Mouse (Mus musculus) left cerebral cortex, postnatal 14 days (tissue): ENCODE measurements around the gene Srsf3. TPM values are rescaled to one million over a fixed set of nuclear protein-coding genes. Genes with fewer than 3 reads are reported as not detected.

Experiments
- DNase-seq, 2 experiments: peaks; one replicate each; pipeline ENCODE4 v3.0.0; 2021 to 2022; ENCODE audit warnings: low spot score in 2 of 2, mixed read lengths in 1 of 2
- intact Hi-C: fragments of 180-260 bp; cut with DNase I; formaldehyde crosslinking; loops from one replicate; pipeline ENCODE4 v1.15.1; 2025
- total RNA-seq, 2 experiments: library from RNA; stranded (reverse); gene quantifications; 2 replicates each; pipeline ENCODE4 v1.2.3; 2021

The Srsf3 gene
- total RNA-seq, 2 experiments from 2014 or later = 125 to 127 TPM

DNA sequence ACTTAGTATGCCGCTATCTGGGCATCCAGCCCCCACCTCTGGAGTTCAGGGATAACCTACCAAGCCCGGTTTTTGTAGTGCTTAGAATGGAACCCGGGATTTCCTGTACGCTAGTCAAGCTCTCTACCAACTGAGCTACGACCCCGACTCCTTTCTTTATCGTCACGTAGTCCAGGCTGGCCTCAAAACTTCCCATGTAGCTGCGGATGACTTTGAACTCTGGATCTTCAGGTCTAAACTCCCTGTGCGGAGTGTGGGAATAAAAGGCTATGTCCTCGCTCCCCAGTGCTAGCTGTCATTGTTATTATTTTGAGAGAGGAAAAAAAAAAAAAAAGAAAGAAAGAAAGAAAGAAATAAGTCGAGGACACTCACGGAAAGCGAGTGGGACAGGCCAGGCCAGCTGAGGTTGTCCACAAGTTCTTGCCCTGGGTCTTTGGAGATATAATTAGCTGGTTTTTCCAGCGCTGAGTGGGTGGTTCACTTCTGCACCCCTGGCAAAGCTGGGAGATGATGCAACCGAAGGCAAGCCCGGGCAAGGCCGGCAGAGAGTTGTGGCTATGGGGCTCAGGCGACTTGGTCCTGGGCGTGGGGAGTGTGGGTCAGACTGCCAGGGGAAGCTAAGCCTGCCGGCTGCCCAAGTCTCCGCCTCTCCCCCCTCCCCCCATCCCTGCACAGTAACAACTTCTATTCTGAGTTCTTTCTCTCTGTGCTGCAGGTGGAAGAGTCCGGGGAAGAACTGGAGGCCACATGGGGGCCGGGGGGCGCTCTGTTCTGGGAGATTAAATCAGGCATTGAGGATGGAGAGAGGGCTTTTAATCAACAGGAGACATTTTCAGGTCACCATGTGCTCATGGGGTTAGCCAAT, 46.3 kb downstream of the Srsf3 start:
- intact Hi-C loops = no loop called here
- DNase-seq = peak; percentile 35 to 51

DNA sequence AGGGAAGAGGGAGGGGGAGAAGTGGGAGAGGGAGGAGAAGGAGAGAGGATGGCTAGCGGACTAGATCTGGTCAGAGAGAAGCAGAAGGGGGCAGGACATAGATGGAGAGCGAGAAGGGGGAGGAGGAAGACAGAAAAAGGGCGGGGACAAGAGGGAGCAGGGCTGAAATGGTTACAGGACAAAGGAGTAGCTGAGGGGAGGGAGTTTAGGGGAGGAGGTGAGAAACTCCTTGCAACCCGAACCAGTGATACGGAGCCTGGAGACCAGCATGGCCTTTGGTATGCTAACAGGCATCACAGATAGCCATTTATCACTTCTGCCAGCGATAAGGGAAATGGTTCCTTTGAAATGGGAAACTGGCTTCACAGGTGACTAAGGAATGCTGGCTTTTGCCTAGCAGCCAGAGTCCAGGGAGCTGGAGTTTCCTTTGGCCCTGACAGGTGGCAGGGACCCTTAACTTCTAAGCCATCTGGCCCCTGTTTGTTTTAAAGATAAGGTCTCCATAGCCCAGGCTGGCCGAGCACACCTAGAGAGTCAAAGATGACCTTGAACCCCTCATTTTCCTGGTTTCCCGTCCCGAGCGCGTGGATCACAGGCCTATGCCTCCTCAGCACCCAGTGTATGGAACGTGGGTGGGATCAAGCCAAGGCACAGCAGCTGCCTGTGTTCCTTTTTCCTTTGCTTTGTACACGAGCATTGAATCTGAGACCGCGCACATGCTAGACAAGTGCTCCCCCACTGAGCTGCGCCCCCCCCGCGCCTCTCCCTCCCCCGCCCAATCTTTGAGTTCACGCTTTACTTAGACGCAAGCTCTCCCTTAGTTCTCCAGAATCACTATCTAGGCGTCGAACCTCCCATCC, 48.6 kb downstream of the Srsf3 start:
- DNase-seq = no peak
- intact Hi-C loops = no loop called here

DNA sequence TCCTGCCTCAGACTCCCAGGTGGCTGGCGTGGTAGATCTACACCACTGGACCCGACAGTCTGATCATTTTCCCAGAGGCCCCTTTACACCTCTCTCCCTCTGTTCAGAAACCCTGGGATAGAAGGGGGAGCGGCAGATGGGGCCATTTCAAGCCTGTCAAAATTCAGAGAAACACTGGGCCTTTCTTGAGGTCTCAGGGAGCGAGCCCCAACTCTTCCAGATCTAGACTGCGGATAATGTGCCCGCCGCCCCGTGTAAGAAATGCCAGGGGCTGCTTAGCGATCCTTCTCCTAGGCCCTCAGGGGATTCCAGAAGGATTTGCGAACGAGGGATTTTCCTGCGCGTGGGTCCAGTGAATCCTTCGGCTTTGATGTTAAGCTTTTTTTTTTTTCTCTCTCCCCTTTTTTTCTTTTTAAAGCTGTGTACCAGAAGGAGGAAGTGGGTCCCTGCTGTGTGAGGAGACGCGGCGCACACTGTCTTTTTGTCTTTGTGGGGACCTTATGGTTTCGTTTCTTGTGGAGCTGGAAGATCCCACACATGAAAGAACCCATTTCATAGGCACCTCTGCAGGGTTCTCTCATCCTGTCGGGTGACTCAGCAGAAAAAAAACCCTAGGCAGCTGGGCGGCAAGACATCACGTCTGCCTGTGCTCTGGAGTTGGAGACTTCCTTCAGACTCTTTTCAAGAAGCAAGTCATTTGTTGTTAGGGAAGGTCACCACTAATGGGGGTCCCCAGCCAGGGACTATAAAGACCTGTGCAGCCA, 49.4 kb downstream of the Srsf3 start:
- peak; percentile 34 to 66 for DNase-seq
- intact Hi-C loops = no loop called here

DNA sequence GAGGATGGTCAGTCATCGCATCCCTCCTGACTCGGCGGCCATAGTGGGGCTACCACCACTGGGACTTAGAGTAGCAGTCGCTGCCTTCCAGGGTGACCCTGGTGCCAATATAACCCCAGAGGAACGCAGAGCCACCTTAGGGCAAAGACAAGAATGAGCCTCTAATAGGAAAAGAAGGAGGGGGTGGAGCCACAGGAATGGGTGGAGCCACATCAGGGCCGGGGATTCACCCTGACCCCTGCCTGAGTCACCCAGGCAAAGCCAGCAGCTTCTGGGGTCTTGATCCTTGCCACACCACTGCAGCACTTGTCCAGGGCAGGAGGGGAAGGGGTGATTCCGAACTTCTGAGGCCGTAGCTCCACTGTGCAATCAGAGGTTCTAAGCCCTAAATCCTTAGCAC, 51.2 kb downstream of the Srsf3 start:
- no peak for DNase-seq
- intact Hi-C loops = no loop called here

DNA sequence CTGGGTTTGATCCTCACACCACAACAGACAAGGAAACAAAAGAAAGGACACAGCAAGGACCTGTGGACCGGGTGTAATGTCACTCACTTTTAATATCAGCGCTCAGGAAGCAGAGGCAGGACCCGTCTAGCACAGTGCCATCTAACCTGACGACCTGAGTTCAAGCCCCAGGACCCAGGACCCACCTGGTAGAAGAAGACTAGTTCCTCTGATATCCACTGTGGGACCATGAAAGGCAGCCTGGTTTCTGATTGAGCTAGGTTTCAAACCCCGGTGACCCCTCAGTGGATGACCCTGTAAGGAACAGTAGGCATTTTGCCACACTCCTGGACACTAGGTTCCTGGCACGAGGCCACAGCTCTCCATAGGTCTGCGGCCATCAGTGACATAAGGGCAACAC, 52.2 kb downstream of the Srsf3 start:
- intact Hi-C loops = no loop called here
- DNase-seq = no peak

DNA sequence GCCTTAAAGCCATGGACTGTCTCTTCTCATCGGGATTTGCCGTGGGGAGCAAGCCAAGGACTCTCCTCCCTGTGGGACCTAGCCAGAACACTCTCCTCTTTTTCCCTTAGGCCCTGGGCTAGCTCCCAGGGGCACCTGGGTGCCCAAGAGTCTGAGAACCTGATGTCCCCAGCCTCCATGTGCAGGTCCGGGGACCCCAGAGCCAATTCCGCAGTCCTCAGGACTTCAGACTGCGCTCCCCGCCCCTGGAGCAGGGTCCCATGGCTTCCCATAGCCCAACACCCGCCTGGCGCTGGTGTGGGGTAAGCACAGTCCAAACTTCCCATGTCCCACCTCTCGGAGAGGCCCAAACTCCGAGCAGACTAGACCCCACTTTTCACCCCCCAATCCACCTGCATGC, 52.8 kb downstream of the Srsf3 start:
- intact Hi-C loops = no loop called here
- no peak for DNase-seq

DNA sequence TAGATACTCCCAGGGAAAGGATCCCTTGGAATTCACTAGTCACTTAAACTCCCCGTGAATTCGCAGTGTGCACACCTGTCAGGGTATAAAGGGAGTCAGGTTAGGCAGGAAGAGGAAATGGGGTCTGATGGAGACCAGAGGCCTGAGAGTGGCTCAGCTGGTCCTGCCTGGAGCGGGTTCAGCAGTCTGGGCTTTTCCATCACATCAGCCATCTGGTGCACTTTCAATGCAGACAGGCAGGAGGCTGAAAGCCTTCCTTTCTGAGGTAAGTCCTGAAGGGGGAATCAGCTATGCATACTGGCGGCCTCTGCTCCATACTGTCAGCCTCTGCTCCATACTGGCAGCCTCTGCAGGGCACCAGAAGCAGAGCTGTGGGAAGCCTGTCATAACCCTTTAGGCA, 54.5 kb downstream of the Srsf3 start:
- intact Hi-C loops = no loop called here
- DNase-seq = no peak

DNA sequence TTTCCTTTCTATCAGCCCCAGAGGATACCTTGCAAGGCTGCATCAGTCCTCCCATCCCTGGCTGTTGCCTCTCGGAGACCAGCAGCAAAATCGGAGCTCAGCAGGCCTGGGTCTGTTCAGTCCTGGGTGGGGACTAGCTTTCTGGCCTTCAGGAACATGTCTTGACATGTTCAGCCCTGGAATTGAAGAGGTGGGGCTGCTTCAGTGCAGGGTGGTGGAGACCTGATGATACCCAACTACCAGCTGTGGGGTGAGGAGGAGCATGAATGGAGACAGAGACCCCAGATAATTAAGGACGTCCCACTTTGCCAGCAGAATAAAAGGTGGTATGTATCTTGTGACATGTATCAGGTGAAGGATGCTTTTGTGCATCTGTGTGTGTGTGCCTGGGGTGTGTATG, 58.3 kb downstream of the Srsf3 start, which contains the start of gene Cdkn1a:
Gene Cdkn1a, plus strand, starts transcription at position 201 of the 400 bp plus-strand sequence.
- no peak for DNase-seq
- intact Hi-C loops = no loop called here

DNA sequence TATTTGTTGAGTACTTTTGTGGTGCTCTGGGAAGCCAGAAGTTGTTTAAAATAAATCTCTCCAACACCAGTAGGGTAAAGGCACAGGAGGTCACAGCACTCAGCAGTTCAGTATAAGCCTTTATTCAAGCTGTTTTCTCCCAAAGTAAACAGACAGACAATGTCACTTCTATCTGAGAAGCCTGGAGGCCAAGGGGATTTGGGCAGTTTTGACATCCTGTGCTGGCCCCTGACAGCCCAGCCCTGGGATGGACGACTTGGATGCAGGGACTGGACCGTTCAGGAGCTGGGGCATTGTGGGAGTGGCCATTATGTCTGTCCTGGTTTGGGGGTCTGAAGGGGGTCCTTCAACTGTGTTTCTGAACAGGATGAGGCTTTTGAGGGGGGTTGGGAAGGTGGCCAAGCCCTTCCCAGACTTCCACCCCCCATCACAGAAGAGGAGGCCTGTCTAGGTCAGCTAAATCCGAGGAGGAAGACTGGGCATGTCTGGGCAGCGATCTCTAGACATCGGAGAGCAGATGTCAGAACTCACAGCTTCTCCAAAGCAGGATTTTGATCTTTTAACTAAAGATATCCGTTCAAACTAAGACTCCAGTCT, 59.0 kb downstream of the Srsf3 start:
- intact Hi-C loops = no loop called here
- DNase-seq = no peak

DNA sequence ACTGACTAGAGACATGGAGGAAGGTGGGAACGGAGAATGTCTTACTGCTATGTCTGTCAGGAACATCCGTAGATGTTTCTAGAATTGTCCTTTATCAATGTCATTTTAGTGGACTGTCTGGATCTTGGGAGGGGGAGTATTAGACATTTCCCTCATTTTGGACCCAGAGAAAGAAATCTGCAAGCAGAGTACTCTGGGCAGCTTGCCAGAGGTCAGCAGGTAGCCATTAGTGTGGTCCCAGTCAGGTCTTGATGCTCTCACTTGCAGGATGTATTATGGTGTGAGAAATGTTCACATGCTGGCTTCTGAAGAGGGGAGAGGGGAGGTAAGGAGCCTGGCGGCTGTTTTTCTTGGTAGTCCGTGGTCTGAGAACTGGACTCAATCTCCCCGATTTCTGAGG, 60.1 kb downstream of the Srsf3 start:
- intact Hi-C loops = no loop called here
- DNase-seq = no peak

Other genes with a start within 250 kb of the Srsf3 start
- gene Brpf3, start 231.5 kb upstream of the Srsf3 start, total RNA-seq = 10 to 100 TPM; 43.4 to 49.6 TPM
- gene Pnpla1, start 174.2 kb upstream of the Srsf3 start, total RNA-seq = under 1 TPM; 0.44 to 0.49 TPM
- gene 4930539E08Rik, start 117.3 kb upstream of the Srsf3 start, total RNA-seq = 10 to 100 TPM in 1 of 2 experiments, 1 to 10 TPM in 1; 8.3 to 12.4 TPM
- not detected for gene Pxt1, start 88.8 kb upstream of the Srsf3 start, total RNA-seq
- gene Kctd20, start 80.7 kb upstream of the Srsf3 start, total RNA-seq = 10 to 100 TPM; 81.0 to 85.9 TPM
- gene Stk38, start 24.6 kb upstream of the Srsf3 start, total RNA-seq = 10 to 100 TPM; 47.5 to 49.2 TPM
- 10 to 100 TPM; 25.7 to 35.7 TPM for gene Cdkn1a, start 58.3 kb downstream of the Srsf3 start, total RNA-seq
- not detected for gene Rab44, start 81.5 kb downstream of the Srsf3 start, total RNA-seq
- 10 to 100 TPM; 82.0 to 86.5 TPM for gene Cpne5, start 205.5 kb downstream of the Srsf3 start, total RNA-seq
- gene Ppil1, start 231.6 kb downstream of the Srsf3 start, total RNA-seq = 10 to 100 TPM; 17.8 to 17.9 TPM
- 100 to 1,000 TPM in 1 of 2 experiments, 10 to 100 TPM in 1; 87.5 to 103 TPM for gene BC004004, start 236.2 kb downstream of the Srsf3 start, total RNA-seq